Mouse (Mus musculus): ENCODE data around the gene Fam173b. TPM values are rescaled to one million over a fixed set of nuclear protein-coding genes. Genes with fewer than 3 reads are reported as not detected.

Gene Fam173b
- polyA plus RNA-seq, 1 experiment from 2014 or later: 16.6 TPM

GRCm38 (mm10) chr15:31627277-31628154 is 25.9 kb downstream of the Fam173b start:
- Histone ChIP-seq H3K36me3 (ENCODE audit: control insufficient read depth, insufficient read depth, low read length) (no peaks in the 10 kb centered on the region), H3K27ac (replicated peaks in 1 of 2; ENCODE audit: control insufficient read depth in 1 of 2, insufficient read depth in 1 of 2, low read depth in 2 of 2, low read length in 2 of 2) (no peak overlapping the region)
- no peak for ATAC-seq (ENCODE audit: insufficient number of reproducible peaks, insufficient read depth, low FRiP score, low read depth)

GRCm38 (mm10) chr15:31628180-31628579 is 26.5 kb downstream of the Fam173b start:
- WGBS: 75% methylated on average over 10 of the region's 10 CpGs
- peaks cover 0 to 4% of the 10 kb centered on the region in 2 experiments; a peak in 1 of 4 replicates for H3K4me1 ChIP-seq (ENCODE audit: control insufficient read depth in 2 of 2, insufficient read depth in 2 of 2, low read length in 2 of 2)
- H3K27ac ChIP-seq (replicated peaks in 1 of 2; ENCODE audit: control insufficient read depth in 1 of 2, insufficient read depth in 1 of 2, low read depth in 2 of 2, low read length in 2 of 2): no peak overlapping the region
- no peaks in the 10 kb centered on the region for H3K36me3 ChIP-seq (ENCODE audit: control insufficient read depth, insufficient read depth, low read length)
- H3K4me2 ChIP-seq (ENCODE audit: low read length): no peak overlapping the region
- H3K9me3 ChIP-seq (ENCODE audit: control insufficient read depth, low read length): no peaks in the 10 kb centered on the region
- no peak overlapping the region for H3K4me3 ChIP-seq (ENCODE audit: control insufficient read depth in 1 of 2, insufficient read depth in 1 of 2, low read depth in 1 of 2, low read length in 2 of 2)
- H3K9ac ChIP-seq (ENCODE audit: low read length): no peak overlapping the region
- no peak for ATAC-seq (ENCODE audit: insufficient number of reproducible peaks, insufficient read depth, low FRiP score, low read depth)
- no peaks in the 10 kb centered on the region for H3K27me3 ChIP-seq (ENCODE audit: control insufficient read depth, insufficient read depth, low read length)

More at GRCm38 (mm10) chr15:31627277-31628154, 25.9 kb downstream of the Fam173b start:
- H3K4me2 ChIP-seq (ENCODE audit: low read length): no peak overlapping the region
- WGBS: 47% methylated on average over 12 of the region's 12 CpGs
- H3K9ac ChIP-seq (ENCODE audit: low read length): no peak overlapping the region
- H3K4me1 ChIP-seq (ENCODE audit: control insufficient read depth in 2 of 2, insufficient read depth in 2 of 2, low read length in 2 of 2): 0 out of 4 replicates have a peak, but pooled peaks cover 0 to under 1% of the 10 kb centered on the region in 2 experiments
- no peaks in the 10 kb centered on the region for H3K9me3 ChIP-seq (ENCODE audit: control insufficient read depth, low read length)
- H3K27me3 ChIP-seq (ENCODE audit: control insufficient read depth, insufficient read depth, low read length): no peaks in the 10 kb centered on the region
- no peak overlapping the region for H3K4me3 ChIP-seq (ENCODE audit: control insufficient read depth in 1 of 2, insufficient read depth in 1 of 2, low read depth in 1 of 2, low read length in 2 of 2)

GRCm38 (mm10) chr15:31629556-31629955 is 27.9 kb downstream of the Fam173b start:
- WGBS: 88% methylated on average over 3 of the region's 3 CpGs
- no peak for ATAC-seq (ENCODE audit: insufficient number of reproducible peaks, insufficient read depth, low FRiP score, low read depth)

GRCm38 (mm10) chr15:31631396-31631858 is 29.8 kb downstream of the Fam173b start:
- H3K36me3 ChIP-seq (ENCODE audit: control insufficient read depth, insufficient read depth, low read length): no peaks in the 10 kb centered on the region
- H3K27ac ChIP-seq (replicated peaks in 1 of 2; ENCODE audit: control insufficient read depth in 1 of 2, insufficient read depth in 1 of 2, low read depth in 2 of 2, low read length in 2 of 2): no peak overlapping the region
- no peak overlapping the region for H3K4me2 ChIP-seq (ENCODE audit: low read length)
- H3K4me3 ChIP-seq (ENCODE audit: control insufficient read depth in 1 of 2, insufficient read depth in 1 of 2, low read depth in 1 of 2, low read length in 2 of 2): no peak overlapping the region
- H3K27me3 ChIP-seq (ENCODE audit: control insufficient read depth, insufficient read depth, low read length): no peaks in the 10 kb centered on the region
- ATAC-seq (ENCODE audit: insufficient number of reproducible peaks, insufficient read depth, low FRiP score, low read depth): no peak
- no peaks in the 10 kb centered on the region for H3K9me3 ChIP-seq (ENCODE audit: control insufficient read depth, low read length)
- WGBS: 86% methylated on average over 12 of the region's 12 CpGs
- H3K4me1 ChIP-seq (ENCODE audit: control insufficient read depth in 2 of 2, insufficient read depth in 2 of 2, low read length in 2 of 2): peaks cover 0 to 4% of the 10 kb centered on the region in 2 experiments; a peak in 1 of 4 replicates
- H3K9ac ChIP-seq (ENCODE audit: low read length): no peak overlapping the region

More at GRCm38 (mm10) chr15:31629556-31629955, 27.9 kb downstream of the Fam173b start:
- H3K27me3 ChIP-seq (ENCODE audit: control insufficient read depth, insufficient read depth, low read length): no peaks in the 10 kb centered on the region
- H3K27ac ChIP-seq (replicated peaks in 1 of 2; ENCODE audit: control insufficient read depth in 1 of 2, insufficient read depth in 1 of 2, low read depth in 2 of 2, low read length in 2 of 2): no peak overlapping the region
- no peak overlapping the region for H3K9ac ChIP-seq (ENCODE audit: low read length)
- no peak overlapping the region for H3K4me3 ChIP-seq (ENCODE audit: control insufficient read depth in 1 of 2, insufficient read depth in 1 of 2, low read depth in 1 of 2, low read length in 2 of 2)
- H3K9me3 ChIP-seq (ENCODE audit: control insufficient read depth, low read length): no peaks in the 10 kb centered on the region
- no peak overlapping the region for H3K4me2 ChIP-seq (ENCODE audit: low read length)
- peaks cover 0 to 4% of the 10 kb centered on the region in 2 experiments; a peak in 1 of 4 replicates for H3K4me1 ChIP-seq (ENCODE audit: control insufficient read depth in 2 of 2, insufficient read depth in 2 of 2, low read length in 2 of 2)
- H3K36me3 ChIP-seq (ENCODE audit: control insufficient read depth, insufficient read depth, low read length): no peaks in the 10 kb centered on the region

GRCm38 (mm10) chr15:31632478-31632877 is 30.8 kb downstream of the Fam173b start:
- Histone ChIP-seq H3K4me1 (ENCODE audit: control insufficient read depth in 2 of 2, insufficient read depth in 2 of 2, low read length in 2 of 2) (peaks cover 0 to 4% of the 10 kb centered on the region in 2 experiments; a peak in 1 of 4 replicates), H3K4me3 (ENCODE audit: control insufficient read depth in 1 of 2, insufficient read depth in 1 of 2, low read depth in 1 of 2, low read length in 2 of 2) (no peak overlapping the region), H3K9me3 (ENCODE audit: control insufficient read depth, low read length) (no peaks in the 10 kb centered on the region), H3K36me3 (ENCODE audit: control insufficient read depth, insufficient read depth, low read length) (no peaks in the 10 kb centered on the region), H3K9ac (ENCODE audit: low read length) (no peak overlapping the region), H3K27ac (replicated peaks in 1 of 2; ENCODE audit: control insufficient read depth in 1 of 2, insufficient read depth in 1 of 2, low read depth in 2 of 2, low read length in 2 of 2) (no peak overlapping the region), H3K27me3 (ENCODE audit: control insufficient read depth, insufficient read depth, low read length) (no peaks in the 10 kb centered on the region), H3K4me2 (ENCODE audit: low read length) (no peak overlapping the region)
- 69% methylated on average over 4 of the region's 4 CpGs for WGBS
- ATAC-seq (ENCODE audit: insufficient number of reproducible peaks, insufficient read depth, low FRiP score, low read depth): no peak

GRCm38 (mm10) chr15:31634582-31634981 is 32.9 kb downstream of the Fam173b start:
- no peak overlapping the region for H3K9ac ChIP-seq (ENCODE audit: low read length)
- no peak overlapping the region for H3K4me2 ChIP-seq (ENCODE audit: low read length)
- H3K4me3 ChIP-seq (ENCODE audit: control insufficient read depth in 1 of 2, insufficient read depth in 1 of 2, low read depth in 1 of 2, low read length in 2 of 2): no peak overlapping the region
- H3K27me3 ChIP-seq (ENCODE audit: control insufficient read depth, insufficient read depth, low read length): no peaks in the 10 kb centered on the region
- H3K36me3 ChIP-seq (ENCODE audit: control insufficient read depth, insufficient read depth, low read length): no peaks in the 10 kb centered on the region
- no peak overlapping the region for H3K27ac ChIP-seq (replicated peaks in 1 of 2; ENCODE audit: control insufficient read depth in 1 of 2, insufficient read depth in 1 of 2, low read depth in 2 of 2, low read length in 2 of 2)
- H3K4me1 ChIP-seq (ENCODE audit: control insufficient read depth in 2 of 2, insufficient read depth in 2 of 2, low read length in 2 of 2): peaks cover 0 to 4% of the 10 kb centered on the region in 2 experiments; a peak in 1 of 4 replicates
- WGBS: 78% methylated on average over 6 of the region's 6 CpGs
- H3K9me3 ChIP-seq (ENCODE audit: control insufficient read depth, low read length): no peaks in the 10 kb centered on the region
- no peak for ATAC-seq (ENCODE audit: insufficient number of reproducible peaks, insufficient read depth, low FRiP score, low read depth)

- 78% methylated on average over 9 of the region's 9 CpGs for WGBS
- Histone ChIP-seq H3K36me3 (ENCODE audit: control insufficient read depth, insufficient read depth, low read length) (no peaks in the 10 kb centered on the region), H3K4me2 (ENCODE audit: low read length) (no peak overlapping the region), H3K9me3 (ENCODE audit: control insufficient read depth, low read length) (no peaks in the 10 kb centered on the region), H3K27me3 (ENCODE audit: control insufficient read depth, insufficient read depth, low read length) (no peaks in the 10 kb centered on the region), H3K27ac (replicated peaks in 1 of 2; ENCODE audit: control insufficient read depth in 1 of 2, insufficient read depth in 1 of 2, low read depth in 2 of 2, low read length in 2 of 2) (no peak overlapping the region), H3K4me1 (ENCODE audit: control insufficient read depth in 2 of 2, insufficient read depth in 2 of 2, low read length in 2 of 2) (peaks cover 0 to 4% of the 10 kb centered on the region in 2 experiments; a peak in 1 of 4 replicates), H3K4me3 (ENCODE audit: control insufficient read depth in 1 of 2, insufficient read depth in 1 of 2, low read depth in 1 of 2, low read length in 2 of 2) (no peak overlapping the region), H3K9ac (ENCODE audit: low read length) (no peak overlapping the region)
- no peak for ATAC-seq (ENCODE audit: insufficient number of reproducible peaks, insufficient read depth, low FRiP score, low read depth)
Measured at GRCm38 (mm10) chr15:31636091-31636595, 34.5 kb downstream of the Fam173b start.
